Mouse (Mus musculus): ENCODE data around the gene Phc3. TPM values are rescaled to one million over a fixed set of nuclear protein-coding genes. Genes with fewer than 3 reads are reported as not detected.

The Phc3 gene
- polyA plus RNA-seq, 1 experiment: 4.8 TPM

DNA sequence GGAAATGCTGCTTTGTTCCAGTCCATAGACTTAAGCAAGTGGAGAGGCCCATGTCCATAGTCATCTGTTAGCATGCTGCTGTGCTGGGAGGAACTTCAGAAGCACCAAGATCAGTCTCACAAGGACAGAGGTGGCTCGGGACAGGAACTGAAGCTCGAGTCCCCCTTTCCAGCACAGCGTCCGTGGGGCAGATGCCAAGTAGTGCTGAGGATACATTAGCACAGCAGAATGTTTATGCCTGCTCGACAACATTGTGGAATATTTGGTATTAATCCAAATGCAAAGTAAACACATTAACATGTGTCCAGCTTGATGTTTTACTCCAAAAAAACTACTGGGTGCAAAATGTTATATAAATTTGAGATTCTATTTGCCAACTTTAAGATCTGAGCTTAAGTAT lies 72.5 kb downstream of the Phc3 start:
- no peak overlapping the region for H3K4me3 ChIP-seq
- no peak overlapping the region for H3ac ChIP-seq (ENCODE audit: control insufficient read depth, insufficient read length)
- H3K79me2 ChIP-seq (ENCODE audit: control insufficient read depth, insufficient read depth): no peaks in the 10 kb centered on the region
- no peaks in the 10 kb centered on the region for H3K27me3 ChIP-seq (ENCODE audit: control insufficient read depth, insufficient read depth, insufficient read length)
- H3K36me3 ChIP-seq (ENCODE audit: control insufficient read depth, insufficient read depth): peaks cover 14% of the 10 kb centered on the region
- no peak for TF ChIP-seq CEBPB (IDR thresholded peaks at IDR 0.05; ENCODE audit: insufficient read depth, poor library complexity, severe bottlenecking)
- no peak for TF ChIP-seq MAX (IDR thresholded peaks at IDR 0.05; ENCODE audit: low read depth)
- TF ChIP-seq TCF3 (IDR thresholded peaks at IDR 0.05; ENCODE audit: insufficient read length, low read depth): no peak
- no peak for TF ChIP-seq REST (IDR thresholded peaks at IDR 0.05; ENCODE audit: insufficient read depth, insufficient read length)
- TF ChIP-seq SRF (IDR thresholded peaks at IDR 0.05; ENCODE audit: control insufficient read depth, insufficient read length, low read depth): no peak
- no peak for TF ChIP-seq E2F4 (IDR thresholded peaks at IDR 0.05; ENCODE audit: insufficient read depth)
- no peak for TF ChIP-seq MYOG (IDR thresholded peaks at IDR 0.05; ENCODE audit: control insufficient read depth in 1 of 3, insufficient read depth in 1 of 3, insufficient read length in 2 of 3, low read depth in 2 of 3)
- TF ChIP-seq POLR2AphosphoS2 (IDR thresholded peaks at IDR 0.05; ENCODE audit: insufficient read length, low read depth): no peak
- TF ChIP-seq TCF12 (IDR thresholded peaks at IDR 0.05; ENCODE audit: insufficient read depth, poor library complexity, severe bottlenecking): no peak
- no peak for TF ChIP-seq POLR2A (IDR thresholded peaks at IDR 0.05; ENCODE audit: insufficient read length, low read depth)
- no peak for TF ChIP-seq USF1 (IDR thresholded peaks at IDR 0.05; ENCODE audit: low read depth)
- TF ChIP-seq MYOD1 (IDR thresholded peaks at IDR 0.05; ENCODE audit: control insufficient read depth in 1 of 3, insufficient read length in 2 of 3, low read depth in 2 of 3): no peak
- no peak overlapping the region for H3K4me2 ChIP-seq (ENCODE audit: low read depth)

DNA sequence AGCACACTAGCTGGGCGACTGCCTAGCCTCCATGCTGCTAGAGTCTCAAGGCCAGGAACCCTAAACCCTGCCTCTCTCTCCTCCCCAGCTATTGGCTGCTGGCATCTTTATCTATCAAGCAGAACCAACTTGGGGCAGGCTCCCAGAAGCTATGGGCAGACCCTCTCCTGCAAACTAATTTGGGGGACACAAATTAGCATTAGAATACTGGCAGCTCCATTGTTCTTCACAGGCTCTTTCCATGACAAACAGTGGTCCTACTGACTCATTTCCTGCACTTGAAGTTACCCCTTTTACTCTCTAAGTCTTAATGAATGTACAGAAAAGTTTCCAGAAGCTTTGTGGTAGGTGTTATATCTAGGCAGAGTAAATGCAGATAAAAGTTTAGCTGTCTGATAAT lies 80.2 kb downstream of the Phc3 start:
- H3K4me2 ChIP-seq (ENCODE audit: low read depth): no peak overlapping the region
- TF ChIP-seq USF1 (IDR thresholded peaks at IDR 0.05; ENCODE audit: low read depth): no peak
- no peak for TF ChIP-seq REST (IDR thresholded peaks at IDR 0.05; ENCODE audit: insufficient read depth, insufficient read length)
- TF ChIP-seq MYOG (IDR thresholded peaks at IDR 0.05; ENCODE audit: control insufficient read depth in 1 of 3, insufficient read depth in 1 of 3, insufficient read length in 2 of 3, low read depth in 2 of 3): no peak
- no peak for TF ChIP-seq POLR2AphosphoS2 (IDR thresholded peaks at IDR 0.05; ENCODE audit: insufficient read length, low read depth)
- no peak overlapping the region for H3ac ChIP-seq (ENCODE audit: control insufficient read depth, insufficient read length)
- H3K36me3 ChIP-seq (ENCODE audit: control insufficient read depth, insufficient read depth): peaks cover under 1% of the 10 kb centered on the region
- no peaks in the 10 kb centered on the region for H3K79me2 ChIP-seq (ENCODE audit: control insufficient read depth, insufficient read depth)
- H3K27me3 ChIP-seq (ENCODE audit: control insufficient read depth, insufficient read depth, insufficient read length): no peaks in the 10 kb centered on the region
- no peak overlapping the region for H3K4me3 ChIP-seq

DNA sequence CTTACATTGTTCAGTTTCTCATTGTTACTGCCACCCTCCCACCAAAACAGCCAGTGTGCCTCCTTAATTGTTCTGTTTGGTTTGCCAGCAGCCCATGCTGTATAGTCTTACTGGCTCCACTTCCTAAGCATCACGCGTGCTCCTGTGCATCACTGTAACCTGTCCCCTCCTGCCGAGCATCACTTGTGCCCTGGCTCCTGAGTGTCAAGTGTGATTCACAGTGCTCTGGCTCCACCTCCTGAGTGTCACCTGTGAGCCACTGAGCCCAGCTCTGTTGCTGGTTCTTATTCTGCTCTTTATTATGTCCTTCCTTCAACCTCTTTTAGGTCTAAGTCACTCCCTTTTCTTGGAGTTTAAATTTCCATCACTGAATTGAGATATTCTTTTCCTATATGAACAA lies 81.8 kb downstream of the Phc3 start:
- H3K27me3 ChIP-seq (ENCODE audit: control insufficient read depth, insufficient read depth, insufficient read length): no peaks in the 10 kb centered on the region
- no peak overlapping the region for H3ac ChIP-seq (ENCODE audit: control insufficient read depth, insufficient read length)
- H3K79me2 ChIP-seq (ENCODE audit: control insufficient read depth, insufficient read depth): no peaks in the 10 kb centered on the region
- H3K36me3 ChIP-seq (ENCODE audit: control insufficient read depth, insufficient read depth): no peaks in the 10 kb centered on the region
- no peak overlapping the region for H3K4me3 ChIP-seq
- no peak for TF ChIP-seq POLR2A (IDR thresholded peaks at IDR 0.05; ENCODE audit: insufficient read length, low read depth)
- TF ChIP-seq MYOD1 (IDR thresholded peaks at IDR 0.05; ENCODE audit: control insufficient read depth in 1 of 3, insufficient read length in 2 of 3, low read depth in 2 of 3): no peak
- TF ChIP-seq POLR2AphosphoS2 (IDR thresholded peaks at IDR 0.05; ENCODE audit: insufficient read length, low read depth): no peak
- TF ChIP-seq CEBPB (IDR thresholded peaks at IDR 0.05; ENCODE audit: insufficient read depth, poor library complexity, severe bottlenecking): no peak
- no peak overlapping the region for H3K4me2 ChIP-seq (ENCODE audit: low read depth)

DNA sequence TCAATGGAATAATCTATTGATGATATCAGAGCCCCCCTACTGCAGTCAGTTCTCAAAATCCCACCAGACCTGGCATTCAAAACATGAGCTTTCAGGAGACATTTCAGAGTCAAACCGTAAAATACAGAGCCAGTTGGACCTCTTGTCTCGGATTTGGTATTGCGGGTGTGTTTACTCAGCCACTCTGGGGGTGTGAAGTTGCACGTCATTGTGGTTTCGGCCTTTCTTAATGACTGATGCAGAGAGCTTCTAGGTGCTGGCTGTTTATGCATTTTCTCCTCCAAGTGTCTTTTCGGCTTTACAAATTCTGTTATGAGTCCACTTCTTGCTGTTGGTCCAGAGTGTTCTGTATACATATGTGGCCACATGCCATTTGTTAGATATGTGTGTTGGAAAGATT lies 92.5 kb downstream of the Phc3 start:
- TF ChIP-seq TCF12 (IDR thresholded peaks at IDR 0.05; ENCODE audit: insufficient read depth, poor library complexity, severe bottlenecking) (no peak), TCF3 (IDR thresholded peaks at IDR 0.05; ENCODE audit: insufficient read length, low read depth) (no peak), MAX (IDR thresholded peaks at IDR 0.05; ENCODE audit: low read depth) (no peak), REST (IDR thresholded peaks at IDR 0.05; ENCODE audit: insufficient read depth, insufficient read length) (no peak), E2F4 (IDR thresholded peaks at IDR 0.05; ENCODE audit: insufficient read depth) (no peak), MYOG (IDR thresholded peaks at IDR 0.05; ENCODE audit: control insufficient read depth in 1 of 3, insufficient read depth in 1 of 3, insufficient read length in 2 of 3, low read depth in 2 of 3) (no peak), POLR2A (IDR thresholded peaks at IDR 0.05; ENCODE audit: insufficient read length, low read depth) (no peak), POLR2AphosphoS2 (IDR thresholded peaks at IDR 0.05; ENCODE audit: insufficient read length, low read depth) (no peak), MYOD1 (IDR thresholded peaks at IDR 0.05; ENCODE audit: control insufficient read depth in 1 of 3, insufficient read length in 2 of 3, low read depth in 2 of 3) (no peak), USF1 (IDR thresholded peaks at IDR 0.05; ENCODE audit: low read depth) (no peak), CEBPB (IDR thresholded peaks at IDR 0.05; ENCODE audit: insufficient read depth, poor library complexity, severe bottlenecking) (no peak), SRF (IDR thresholded peaks at IDR 0.05; ENCODE audit: control insufficient read depth, insufficient read length, low read depth) (no peak)
- Histone ChIP-seq H3K79me2 (ENCODE audit: control insufficient read depth, insufficient read depth) (no peaks in the 10 kb centered on the region), H3K4me2 (ENCODE audit: low read depth) (no peak overlapping the region), H3K36me3 (ENCODE audit: control insufficient read depth, insufficient read depth) (no peaks in the 10 kb centered on the region), H3ac (ENCODE audit: control insufficient read depth, insufficient read length) (no peak overlapping the region), H3K27me3 (ENCODE audit: control insufficient read depth, insufficient read depth, insufficient read length) (no peaks in the 10 kb centered on the region), H3K4me3 (no peak overlapping the region)

DNA sequence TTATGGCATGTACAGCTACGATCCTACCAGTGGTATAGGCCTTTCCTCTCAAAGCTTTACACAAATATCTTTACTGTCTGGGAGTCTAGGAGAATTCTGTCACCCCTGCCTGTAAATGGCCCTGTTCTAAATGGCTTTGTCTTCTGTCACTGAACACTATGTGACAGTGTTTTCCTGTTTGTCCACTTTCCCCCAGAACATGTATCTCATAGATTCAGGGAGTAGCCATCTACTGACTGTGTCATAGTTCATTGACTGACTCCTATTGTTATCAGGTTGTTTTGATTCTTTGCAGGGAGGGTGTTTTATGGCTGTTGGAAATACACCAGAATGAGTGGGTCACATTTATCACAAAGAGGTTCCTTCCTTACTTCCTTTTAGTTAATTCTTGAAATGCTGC lies 99.2 kb downstream of the Phc3 start:
- Histone ChIP-seq H3K4me2 (ENCODE audit: low read depth) (no peak overlapping the region), H3K79me2 (ENCODE audit: control insufficient read depth, insufficient read depth) (no peaks in the 10 kb centered on the region), H3K4me3 (no peak overlapping the region), H3ac (ENCODE audit: control insufficient read depth, insufficient read length) (no peak overlapping the region), H3K27me3 (ENCODE audit: control insufficient read depth, insufficient read depth, insufficient read length) (no peaks in the 10 kb centered on the region), H3K36me3 (ENCODE audit: control insufficient read depth, insufficient read depth) (no peaks in the 10 kb centered on the region)
- TF ChIP-seq POLR2A (IDR thresholded peaks at IDR 0.05; ENCODE audit: insufficient read length, low read depth): no peak
- no peak for TF ChIP-seq TCF3 (IDR thresholded peaks at IDR 0.05; ENCODE audit: insufficient read length, low read depth)
- TF ChIP-seq CEBPB (IDR thresholded peaks at IDR 0.05; ENCODE audit: insufficient read depth, poor library complexity, severe bottlenecking): no peak
- no peak for TF ChIP-seq MYOG (IDR thresholded peaks at IDR 0.05; ENCODE audit: control insufficient read depth in 1 of 3, insufficient read depth in 1 of 3, insufficient read length in 2 of 3, low read depth in 2 of 3)
- no peak for TF ChIP-seq REST (IDR thresholded peaks at IDR 0.05; ENCODE audit: insufficient read depth, insufficient read length)
- TF ChIP-seq MYOD1 (IDR thresholded peaks at IDR 0.05; ENCODE audit: control insufficient read depth in 1 of 3, insufficient read length in 2 of 3, low read depth in 2 of 3): no peak
- TF ChIP-seq SRF (IDR thresholded peaks at IDR 0.05; ENCODE audit: control insufficient read depth, insufficient read length, low read depth): no peak
- TF ChIP-seq TCF12 (IDR thresholded peaks at IDR 0.05; ENCODE audit: insufficient read depth, poor library complexity, severe bottlenecking): no peak
- no peak for TF ChIP-seq E2F4 (IDR thresholded peaks at IDR 0.05; ENCODE audit: insufficient read depth)
- TF ChIP-seq POLR2AphosphoS2 (IDR thresholded peaks at IDR 0.05; ENCODE audit: insufficient read length, low read depth): no peak
- no peak for TF ChIP-seq MAX (IDR thresholded peaks at IDR 0.05; ENCODE audit: low read depth)
- TF ChIP-seq USF1 (IDR thresholded peaks at IDR 0.05; ENCODE audit: low read depth): no peak

Measured in myocyte (in vitro differentiated cells).